Mouse (Mus musculus) midbrain, embryonic 10.5 days (tissue): Measurements from ENCODE around the gene Chac1. TPM values are rescaled to one million over a fixed set of nuclear protein-coding genes. Genes with fewer than 3 reads are reported as not detected.

ENCODE experiments used
- DNase-seq: peaks from one replicate; pipeline ENCODE4 v3.0.0-alpha.2; 2017; ENCODE audit warnings: low spot score
- H3K27ac ChIP-seq: fragments of 300-500 bp; sonication (generic); replicated peaks from 2 replicates; pipeline ENCODE4 v1.5.1; 2016; ENCODE audit warnings: mild to moderate bottlenecking
- H3K27me3 ChIP-seq: fragments of 300-500 bp; sonication (generic); 2 replicates; pipeline ENCODE4 v1.6.1; 2016; ENCODE audit warnings: low read depth, mild to moderate bottlenecking; ENCODE audit not compliant: poor library complexity, severe bottlenecking
- H3K36me3 ChIP-seq: fragments of 300-500 bp; sonication (generic); 2 replicates; pipeline ENCODE4 v1.6.1; 2016; ENCODE audit warnings: mild to moderate bottlenecking, moderate library complexity
- H3K4me1 ChIP-seq: fragments of 300-500 bp; sonication (generic); 2 replicates; pipeline ENCODE4 v1.6.1; 2016
- H3K4me3 ChIP-seq: fragments of 300-500 bp; sonication (generic); 2 replicates; pipeline ENCODE4 v1.5.1; 2016; ENCODE audit warnings: mild to moderate bottlenecking, moderate library complexity
- H3K9me3 ChIP-seq: fragments of 300-500 bp; sonication (generic); replicated peaks from 2 replicates; pipeline ENCODE4 v1.6.1; 2016; ENCODE audit warnings: mild to moderate bottlenecking
- WGBS: fragments of 180-500 bp; shearing (Covaris S2); methylation state at CpG from one replicate; pipeline ENCODE4 v1.1.7; 2016; 5-methylcytosine and 5-hydroxymethylcytosine counted together
- polyA plus RNA-seq: library from polyadenylated mRNA; unstranded; fragments of >200 nt; fragmentation: Nextera tagmentation; extraction: Ambion mirVana; gene quantifications from 2 replicates; pipeline ENCODE4 v1.2.1, GENCODE M21; 2016

Gene Chac1
- polyA plus RNA-seq, 1 experiment from 2014 or later, result 0.95 TPM

DNA sequence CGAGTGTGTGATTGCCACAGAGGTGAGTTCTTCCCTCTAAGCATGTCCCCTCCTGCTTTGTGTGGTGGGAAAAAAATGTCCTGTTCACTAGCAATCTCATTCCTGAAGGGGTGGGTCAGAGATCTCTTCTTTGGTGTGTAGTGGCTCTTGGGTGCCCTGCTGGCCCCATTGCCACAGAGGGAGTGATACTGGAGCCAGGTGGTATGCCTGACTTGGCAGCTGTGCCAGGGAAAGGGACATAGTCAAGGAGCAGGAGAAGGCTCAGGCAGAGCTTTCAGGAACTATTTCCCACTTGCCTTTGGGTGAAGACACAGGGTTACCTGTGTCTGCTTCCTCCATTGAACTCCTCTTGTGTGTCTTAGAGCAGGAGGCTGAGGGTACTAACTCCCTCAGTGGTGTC is 16.9 kb upstream of the Chac1 start:
- H3K4me1 ChIP-seq, result peaks cover 32% of the 10 kb centered on the region
- WGBS, result 70% methylated on average over 1 of the region's 1 CpGs
- no peak for DNase-seq
- H3K4me3 ChIP-seq, result no peak overlapping the region
- H3K9me3 ChIP-seq, result no peaks in the 10 kb centered on the region
- peaks cover 79% of the 10 kb centered on the region for H3K27me3 ChIP-seq
- H3K27ac ChIP-seq, result no peak overlapping the region
- H3K36me3 ChIP-seq, result no peaks in the 10 kb centered on the region

GRCm38 (mm10) chr2:119334964-119335525 is 16.0 kb upstream of the Chac1 start:
- WGBS, result 69% methylated on average over 7 of the region's 7 CpGs
- no peak overlapping the region for H3K4me3 ChIP-seq
- H3K9me3 ChIP-seq, result no peaks in the 10 kb centered on the region
- no peak for DNase-seq
- no peak overlapping the region for H3K27ac ChIP-seq
- H3K36me3 ChIP-seq, result no peaks in the 10 kb centered on the region
- H3K4me1 ChIP-seq, result peaks cover 24% of the 10 kb centered on the region
- H3K27me3 ChIP-seq, result peaks cover 70% of the 10 kb centered on the region

DNA sequence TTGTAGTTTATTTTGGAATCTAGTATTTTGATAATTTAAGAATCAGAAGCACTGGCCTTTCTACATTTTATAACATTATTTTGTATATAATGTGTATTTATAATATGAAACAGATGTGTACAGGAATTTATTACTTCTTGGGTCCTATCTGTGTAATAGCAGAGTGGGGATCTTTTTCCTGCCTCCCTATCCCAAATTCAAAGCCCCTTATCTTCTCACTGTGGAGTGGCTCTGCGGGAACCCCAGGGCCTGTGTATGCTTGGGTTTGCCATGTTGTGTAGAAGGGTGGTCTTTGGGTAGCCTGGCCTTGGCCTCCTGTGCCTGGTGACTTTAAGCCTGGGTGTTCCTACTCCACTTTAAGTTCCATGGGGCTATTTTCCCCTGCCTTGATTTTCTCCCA is 15.5 kb upstream of the Chac1 start:
- no peak overlapping the region for H3K4me3 ChIP-seq
- no peaks in the 10 kb centered on the region for H3K36me3 ChIP-seq
- WGBS, result 88% methylated on average over 1 of the region's 1 CpGs
- DNase-seq, result no peak
- H3K9me3 ChIP-seq, result no peaks in the 10 kb centered on the region
- H3K27ac ChIP-seq, result no peak overlapping the region
- H3K27me3 ChIP-seq, result peaks cover 65% of the 10 kb centered on the region
- H3K4me1 ChIP-seq, result peaks cover 24% of the 10 kb centered on the region

- WGBS, result 71% methylated on average over 2 of the region's 2 CpGs
- Histone ChIP-seq H3K9me3 (no peaks in the 10 kb centered on the region), H3K27ac (no peak overlapping the region), H3K27me3 (peaks cover 61% of the 10 kb centered on the region), H3K4me1 (peaks cover 24% of the 10 kb centered on the region), H3K36me3 (no peaks in the 10 kb centered on the region), H3K4me3 (no peak overlapping the region)
- no peak for DNase-seq
Measured at GRCm38 (mm10) chr2:119336002-119336401, 15.0 kb upstream of the Chac1 start.

DNA sequence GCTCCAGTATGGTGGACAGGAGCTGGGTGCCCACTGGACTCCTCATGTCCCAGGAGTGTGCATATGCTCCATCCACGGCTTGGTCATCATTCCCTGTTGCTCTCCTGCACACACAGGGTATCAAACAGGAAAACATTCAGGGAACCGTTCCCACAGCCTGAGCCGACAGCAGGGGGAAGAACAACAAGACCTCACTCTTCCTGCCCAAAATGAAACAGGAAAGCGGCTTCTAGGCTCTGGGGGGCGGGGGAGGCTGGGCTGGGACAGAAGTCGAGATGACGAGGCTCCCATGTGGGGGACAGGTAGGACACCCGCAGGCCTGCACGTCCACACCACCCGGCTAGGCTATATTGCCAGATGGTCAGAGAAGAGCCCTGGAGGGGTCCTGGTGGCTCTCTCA is 14.6 kb upstream of the Chac1 start:
- Histone ChIP-seq H3K9me3 (no peaks in the 10 kb centered on the region), H3K4me3 (no peak overlapping the region), H3K27ac (0 out of 2 replicates have a peak overlapping the region, but pooled peaks have one; percentile 13), H3K27me3 (peaks cover 56% of the 10 kb centered on the region), H3K4me1 (peaks cover 24% of the 10 kb centered on the region), H3K36me3 (no peaks in the 10 kb centered on the region)
- no peak for DNase-seq
- WGBS, result 75% methylated on average over 10 of the region's 10 CpGs

- peak; percentile 90 for DNase-seq
- Histone ChIP-seq H3K4me3 (peak overlapping the region; percentile 74), H3K36me3 (no peaks in the 10 kb centered on the region), H3K4me1 (peaks cover 17% of the 10 kb centered on the region), H3K27ac (peak overlapping the region; percentile 95), H3K27me3 (peaks cover 44% of the 10 kb centered on the region), H3K9me3 (no peaks in the 10 kb centered on the region)
- WGBS, result 8% methylated on average over 59 of the region's 60 CpGs
Measured at GRCm38 (mm10) chr2:119337425-119338265, 13.4 kb upstream of the Chac1 start.

- 0 out of 2 replicates have a peak, but pooled peaks cover 2% of the 10 kb centered on the region for H3K4me1 ChIP-seq
- no peak for DNase-seq
- H3K27ac ChIP-seq, result no peak overlapping the region
- no peaks in the 10 kb centered on the region for H3K9me3 ChIP-seq
- peaks cover 5% of the 10 kb centered on the region for H3K27me3 ChIP-seq
- H3K4me3 ChIP-seq, result no peak overlapping the region
- no peaks in the 10 kb centered on the region for H3K36me3 ChIP-seq
- WGBS, result 60% methylated on average over 6 of the region's 6 CpGs
Measured at GRCm38 (mm10) chr2:119344537-119345138, 6.4 kb upstream of the Chac1 start.

- H3K9me3 ChIP-seq, result no peaks in the 10 kb centered on the region
- no peak for DNase-seq
- H3K27me3 ChIP-seq, result peaks cover 44% of the 10 kb centered on the region
- H3K4me1 ChIP-seq, result peaks cover 17% of the 10 kb centered on the region
- 86% methylated on average over 8 of the region's 8 CpGs for WGBS
- H3K4me3 ChIP-seq, result no peak overlapping the region
- H3K36me3 ChIP-seq, result no peaks in the 10 kb centered on the region
- H3K27ac ChIP-seq, result no peak overlapping the region
Measured at GRCm38 (mm10) chr2:119353707-119354106, 2.7 kb downstream of the Chac1 start.

GRCm38 (mm10) chr2:119355089-119355488 is 4.1 kb downstream of the Chac1 start:
- peaks cover 35% of the 10 kb centered on the region for H3K27me3 ChIP-seq
- 91% methylated on average over 3 of the region's 3 CpGs for WGBS

GRCm38 (mm10) chr2:119355651-119356050 is 4.6 kb downstream of the Chac1 start:
- Histone ChIP-seq H3K27me3 (peaks cover 30% of the 10 kb centered on the region), H3K4me1 (peaks cover 11% of the 10 kb centered on the region), H3K27ac (no peak overlapping the region), H3K9me3 (peaks cover 3% of the 10 kb centered on the region; the same call in 1 of the 2 replicates), H3K36me3 (no peaks in the 10 kb centered on the region), H3K4me3 (no peak overlapping the region)
- no peak for DNase-seq
- 24% methylated on average over 7 of the region's 7 CpGs for WGBS

More at GRCm38 (mm10) chr2:119355089-119355488, 4.1 kb downstream of the Chac1 start:
- peaks cover 17% of the 10 kb centered on the region for H3K4me1 ChIP-seq
- no peaks in the 10 kb centered on the region for H3K9me3 ChIP-seq
- H3K4me3 ChIP-seq, result no peak overlapping the region
- no peak overlapping the region for H3K27ac ChIP-seq
- H3K36me3 ChIP-seq, result no peaks in the 10 kb centered on the region
- DNase-seq, result no peak

GRCm38 (mm10) chr2:119356310-119356709 is 5.3 kb downstream of the Chac1 start:
- H3K27me3 ChIP-seq, result peaks cover 23% of the 10 kb centered on the region
- peaks cover 9% of the 10 kb centered on the region; the same call in 1 of the 2 replicates for H3K9me3 ChIP-seq
- DNase-seq, result no peak
- H3K36me3 ChIP-seq, result no peaks in the 10 kb centered on the region
- peaks cover 5% of the 10 kb centered on the region for H3K4me1 ChIP-seq
- H3K27ac ChIP-seq, result no peak overlapping the region
- no peak overlapping the region for H3K4me3 ChIP-seq

DNA sequence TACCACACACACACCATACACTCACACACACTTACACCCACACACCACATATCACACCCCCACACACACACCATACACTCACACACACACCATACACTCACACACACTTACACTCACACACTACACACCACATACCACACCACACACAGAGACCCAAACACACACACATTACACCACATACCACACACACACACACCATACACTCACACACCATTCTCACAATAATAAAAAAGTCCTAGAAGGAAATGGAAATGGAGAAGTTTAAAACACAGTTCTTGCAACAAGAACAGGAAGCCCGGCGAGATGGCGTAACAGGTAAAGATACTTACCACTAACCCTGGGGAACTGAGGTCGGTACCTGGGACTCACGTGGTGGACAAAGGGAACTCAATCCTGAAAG is 5.8 kb downstream of the Chac1 start:
- Histone ChIP-seq H3K27ac (no peak overlapping the region), H3K4me1 (no peaks in the 10 kb centered on the region; the same call in 1 of the 2 replicates), H3K9me3 (peaks cover 14% of the 10 kb centered on the region), H3K36me3 (peaks cover 3% of the 10 kb centered on the region; the same call in 1 of the 2 replicates), H3K4me3 (no peak overlapping the region), H3K27me3 (peaks cover 18% of the 10 kb centered on the region)
- no peak for DNase-seq
- 93% methylated on average over 5 of the region's 5 CpGs for WGBS

DNA sequence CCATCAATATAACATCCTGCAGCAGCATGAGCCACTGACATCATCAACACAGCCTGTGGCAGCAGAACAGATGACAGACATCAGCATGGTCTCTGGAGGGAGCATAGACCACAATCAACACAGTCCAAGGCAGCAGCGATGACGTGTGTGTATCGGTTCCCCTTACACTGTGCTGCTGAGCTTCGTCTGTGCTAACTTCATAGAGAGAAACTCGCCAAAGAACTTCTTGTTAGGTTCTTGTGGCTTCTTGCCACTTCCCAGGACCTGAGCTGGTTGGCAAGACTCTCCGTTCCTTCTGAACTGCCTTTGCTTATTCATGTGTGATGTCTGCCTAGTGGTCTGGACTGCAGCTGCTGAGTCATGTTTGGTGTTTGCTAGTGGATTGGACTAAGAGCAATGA is 7.2 kb downstream of the Chac1 start:
- Histone ChIP-seq H3K36me3 (peaks cover 4% of the 10 kb centered on the region; the same call in 1 of the 2 replicates), H3K4me1 (no peaks in the 10 kb centered on the region), H3K9me3 (peaks cover 16% of the 10 kb centered on the region), H3K27ac (no peak overlapping the region), H3K27me3 (peaks cover 6% of the 10 kb centered on the region; the same call in 1 of the 2 replicates), H3K4me3 (no peak overlapping the region)
- DNase-seq, result no peak
- WGBS, result 90% methylated on average over 6 of the region's 6 CpGs
